8 mouse cellular contexts compared by ENCODE assay signal in genomic region chr10:13966830-13967450, GRCm38 (mm10). TPM values are rescaled to one million over a fixed set of nuclear protein-coding genes. Genes with fewer than 3 reads are reported as not detected.
DNase-seq lines count a peak whose midpoint lies in the region; ATAC-seq and TF ChIP-seq lines count a peak whose summit lies in the region.

No protein-coding gene starts in this region.

- peak; percentile 84 for DNase-seq in brain, embryonic 14.5 days (ENCODE audit: low read depth)
- peak; percentile 74 to 79 for DNase-seq in heart, postnatal 36 days
- peak; percentile 46 to 62 for DNase-seq in layer of hippocampus, adult 8-10 months (ENCODE audit: low spot score in 2 of 2)
- peak; percentile 73 for DNase-seq in lung, embryonic 14.5 days
- peak; percentile 69 to 71 for DNase-seq in right cerebral cortex, adult 2 months (ENCODE audit: low spot score in 2 of 2)
- DNase-seq in urinary bladder, postnatal 14 days (ENCODE audit: low spot score): peak; percentile 77

- H3K27me3 ChIP-seq in E14TG2a.4 (ENCODE audit: insufficient read depth, low read length): peaks cover 35% of the 10 kb centered on the region
- no peaks in the 10 kb centered on the region for H3K27me3 ChIP-seq in forebrain, embryonic 16.5 days (replicated peaks; ENCODE audit: control insufficient read depth, insufficient read depth, low read length)
- no peaks in the 10 kb centered on the region for H3K27me3 ChIP-seq in lung, embryonic 14.5 days (ENCODE audit: insufficient read depth, low read length)

- peak overlapping the region; percentile 86 for H3K4me2 ChIP-seq in forebrain, embryonic 16.5 days (ENCODE audit: low read length)
- H3K4me2 ChIP-seq in lung, embryonic 14.5 days: peak overlapping the region; percentile 99

- TF ChIP-seq CTCF in E14TG2a.4 (conservative IDR thresholded peaks at IDR 0.05; ENCODE audit: low read length): no peak
- TF ChIP-seq CTCF in brain, embryonic 14.5 days (IDR thresholded peaks at IDR 0.05; ENCODE audit: borderline replicate concordance, extremely low read depth, insufficient read depth, insufficient read length): no peak
- no peak for TF ChIP-seq CTCF in lung, embryonic 14.5 days (IDR thresholded peaks at IDR 0.05; ENCODE audit: low read depth)

- peak; percentile 48 for ATAC-seq in forebrain, embryonic 16.5 days
- ATAC-seq in lung, embryonic 14.5 days (ENCODE audit: insufficient read depth): peak; percentile 47

- WGBS in forebrain, embryonic 16.5 days: under 1% methylated on average over 58 of the region's 66 CpGs
- WGBS in lung, embryonic 14.5 days: under 1% methylated on average over 53 of the region's 66 CpGs

- TF ChIP-seq POLR2A in brain, embryonic 14.5 days (IDR thresholded peaks at IDR 0.05; ENCODE audit: borderline replicate concordance, extremely low read depth, insufficient read depth, insufficient read length, poor library complexity, severe bottlenecking): peak; percentile 55

- no peaks in the 10 kb centered on the region for H3K36me3 ChIP-seq in E14TG2a.4 (ENCODE audit: insufficient read depth, low read length)
- no peaks in the 10 kb centered on the region for H3K36me3 ChIP-seq in forebrain, embryonic 16.5 days (ENCODE audit: control insufficient read depth, insufficient read depth)
- no peaks in the 10 kb centered on the region for H3K36me3 ChIP-seq in lung, embryonic 14.5 days (ENCODE audit: insufficient read depth)

- H3K9me3 ChIP-seq in E14TG2a.4 (ENCODE audit: low read length): no peaks in the 10 kb centered on the region
- H3K9me3 ChIP-seq in forebrain, embryonic 16.5 days (ENCODE audit: control insufficient read depth, low read length): no peaks in the 10 kb centered on the region
- no peaks in the 10 kb centered on the region for H3K9me3 ChIP-seq in lung, embryonic 14.5 days (ENCODE audit: low read depth, low read length)

- H3K27ac ChIP-seq in forebrain, embryonic 16.5 days (ENCODE audit: low read length): peak overlapping the region; percentile 97
- peak overlapping the region; percentile 97 for H3K27ac ChIP-seq in lung, embryonic 14.5 days (ENCODE audit: low read depth)

- H3K9ac ChIP-seq in forebrain, embryonic 16.5 days (replicated peaks; ENCODE audit: low read depth, low read length): peak overlapping the region; percentile 86
- peak overlapping the region; percentile 77 for H3K9ac ChIP-seq in lung, embryonic 14.5 days

- peak overlapping the region; percentile 88 for H3K4me3 ChIP-seq in E14TG2a.4 (replicated peaks; ENCODE audit: low read length)
- peak overlapping the region; percentile 71 for H3K4me3 ChIP-seq in forebrain, embryonic 16.5 days (replicated peaks; ENCODE audit: low read length)
- peak overlapping the region; percentile 75 for H3K4me3 ChIP-seq in lung, embryonic 14.5 days (ENCODE audit: low read depth, low read length)

- intact Hi-C loops in heart, postnatal 36 days (cut with DNase I): loop anchor here (1.0 to 2.0 kb wide), 5 partner anchors 16 to 402 kb away; no protein-coding TSS in a partner anchor

- H3K4me1 ChIP-seq in E14TG2a.4 (replicated peaks; ENCODE audit: low read depth, low read length): peaks cover 19% of the 10 kb centered on the region
- peaks cover 7% of the 10 kb centered on the region for H3K4me1 ChIP-seq in forebrain, embryonic 16.5 days (replicated peaks; ENCODE audit: control insufficient read depth, insufficient read depth, low read length)
- peaks cover 3% of the 10 kb centered on the region for H3K4me1 ChIP-seq in lung, embryonic 14.5 days (ENCODE audit: insufficient read depth)

RNA-seq across cellular contexts. Expression of gene Hivep2, which starts 1.1 kb away (rescaled TPM):
- 18.0 and 18.6 TPM in 2 replicates for polyA plus RNA-seq in brain, embryonic 14.5 days (2012; rRNA removed)
- polyA plus RNA-seq in forebrain, embryonic 16.5 days (2015; fragmentation: Nextera tagmentation; extraction: Ambion mirVana): 31.0 and 36.3 TPM in 2 replicates
- total RNA-seq in heart, postnatal 36 days (2021): 10 to 100 TPM; 23.5 to 25.2 TPM
- total RNA-seq in layer of hippocampus, adult 8-10 months (2022): 100 to 1,000 TPM; 168 to 209 (median 184) TPM
- 5.1 and 5.3 TPM in 2 replicates for polyA plus RNA-seq in lung, embryonic 14.5 days (2014; fragmentation: Nextera tagmentation; extraction: Ambion mirVana)

Comparison
In these comparisons a context has a peak if more than half of its experiments do, and no peak if none do; other contexts are left out.
1. Peak in every context shown above with its lines: DNase-seq, ATAC-seq, H3K4me3 ChIP-seq and H3K27ac ChIP-seq.